Mouse (Mus musculus): ENCODE measurements at regions not wholly inside any gene's neighbourhood (a gene's known extent, or its start where the extent isn't known, plus 50 kb on each side); places are given as distances from the start of the nearest gene placed in this dataset.

DNA sequence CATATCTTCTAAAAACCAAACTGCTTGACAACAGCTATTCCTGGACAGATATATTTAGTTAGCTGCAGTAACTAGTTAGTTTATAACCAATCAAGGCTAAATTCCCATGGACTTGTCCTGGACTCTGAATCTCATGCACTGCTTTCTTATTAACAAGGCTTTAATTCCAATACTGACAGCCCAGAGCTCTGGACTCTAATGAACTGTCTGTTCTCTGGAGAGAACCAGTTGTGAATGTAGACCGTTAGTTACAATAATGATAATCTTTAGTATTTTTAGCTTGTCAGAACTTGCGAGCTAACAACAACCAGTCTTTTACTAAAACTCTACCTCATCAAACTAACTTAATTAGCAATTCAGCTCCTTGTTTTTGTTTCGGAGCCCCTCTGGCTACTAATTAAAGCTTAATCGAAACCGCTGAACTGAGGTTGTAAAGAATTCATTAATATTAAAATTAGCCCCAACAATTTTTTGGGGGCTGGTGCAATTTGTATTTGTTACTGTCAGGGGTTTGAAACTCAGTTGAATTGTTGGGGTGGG is 316.3 kb downstream of the Tmem182 start:
- TF ChIP-seq POLR2AphosphoS5 (IDR thresholded peaks at IDR 0.05; ENCODE audit: insufficient replicate concordance, low read depth, low read length), result no peak
- no peak for TF ChIP-seq CTCF (IDR thresholded peaks at IDR 0.05; ENCODE audit: low read depth, low read length)
- no peak for TF ChIP-seq TAL1 (conservative IDR thresholded peaks at IDR 0.05; ENCODE audit: low read depth, low read length)
- no peak for TF ChIP-seq GATA1 (IDR thresholded peaks at IDR 0.05; ENCODE audit: borderline replicate concordance, low read length)
